Mouse (Mus musculus) MEL (cell line): ENCODE measurements around the gene Atp2c1. TPM values are rescaled to one million over a fixed set of nuclear protein-coding genes. Genes with fewer than 3 reads are reported as not detected.

Source experiments
- DNase-seq: peaks from one replicate; pipeline ENCODE4 v3.0.0; 2011; ENCODE audit warnings: low read depth, low spot score
- H3K27ac ChIP-seq: 2 replicates; pipeline ENCODE4 v1.5.1; 2012; ENCODE audit warnings: low read depth, mild to moderate bottlenecking, control low read depth, low read length, moderate library complexity; ENCODE audit not compliant: control insufficient read depth
- H3K27me3 ChIP-seq, 2 experiments: fragments of 150-350 bp in 1 of 2; sonication (generic) in 1 of 2; 2 replicates each; pipeline ENCODE4 v1.6.1; 2012; ENCODE audit warnings: low read length in 2 of 2, mild to moderate bottlenecking in 2 of 2, improper control_type of control experiment in 1 of 2, moderate library complexity in 1 of 2; ENCODE audit not compliant: insufficient read depth in 2 of 2, control insufficient read depth in 1 of 2
- H3K36me3 ChIP-seq, 2 experiments: 2 replicates each; pipeline ENCODE4 v1.6.1; 2012 to 2014; ENCODE audit warnings: low read length in 2 of 2, improper control_type of control experiment in 1 of 2, inconsistent platforms in 1 of 2, mild to moderate bottlenecking in 1 of 2; ENCODE audit not compliant: insufficient read depth in 2 of 2, control insufficient read depth in 1 of 2
- H3K4me1 ChIP-seq, 2 experiments: fragments of 150-350 bp in 1 of 2; sonication (generic) in 1 of 2; 2 replicates each; pipeline ENCODE4 v1.6.1; 2012; ENCODE audit warnings: low read length in 2 of 2, improper control_type of control experiment in 1 of 2, mild to moderate bottlenecking in 1 of 2; ENCODE audit not compliant: insufficient read depth in 2 of 2, control insufficient read depth in 1 of 2
- H3K4me3 ChIP-seq, 2 experiments: fragments of 150-350 bp in 1 of 2; sonication (generic) in 1 of 2; 2 replicates each; pipeline ENCODE4 v1.5.1; 2012; ENCODE audit warnings: low read depth in 2 of 2, low read length in 2 of 2, mild to moderate bottlenecking in 2 of 2, moderate library complexity in 2 of 2, control low read depth in 1 of 2, improper control_type of control experiment in 1 of 2; ENCODE audit not compliant: control insufficient read depth in 1 of 2, insufficient read depth in 1 of 2
- H3K79me2 ChIP-seq: 2 replicates; pipeline ENCODE4 v1.6.1; 2012; ENCODE audit warnings: mild to moderate bottlenecking, low read length, moderate library complexity; ENCODE audit not compliant: control insufficient read depth, poor library complexity, insufficient read depth
- H3K9ac ChIP-seq: 2 replicates; pipeline ENCODE4 v1.6.1; 2012; ENCODE audit warnings: low read depth, mild to moderate bottlenecking, control low read depth, low read length, moderate library complexity; ENCODE audit not compliant: control insufficient read depth, poor library complexity, severe bottlenecking
- H3K9me3 ChIP-seq: fragments of 150-350 bp; sonication (generic); replicated peaks from 2 replicates; pipeline ENCODE4 v1.6.1; 2012; ENCODE audit warnings: mild to moderate bottlenecking, low read length, improper control_type of control experiment, moderate library complexity; ENCODE audit not compliant: insufficient read depth
- BHLHE40 ChIP-seq: IDR thresholded peaks from 2 replicates; pipeline ENCODE4 v1.6.1; 2012; ENCODE audit warnings: low read depth, mild to moderate bottlenecking, inconsistent platforms, low read length, improper control_type of control experiment, borderline replicate concordance
- GABPA ChIP-seq: IDR thresholded peaks from 2 replicates; pipeline ENCODE4 v1.6.1; 2012; ENCODE audit warnings: low read depth, mild to moderate bottlenecking, inconsistent platforms, low read length, improper control_type of control experiment, moderate library complexity
- HCFC1 ChIP-seq: IDR thresholded peaks from 2 replicates; pipeline ENCODE4 v1.6.1; 2012; ENCODE audit warnings: low read depth, mild to moderate bottlenecking, inconsistent platforms, low read length, improper control_type of control experiment, moderate library complexity
- JUND ChIP-seq: IDR thresholded peaks from 2 replicates; pipeline ENCODE4 v1.6.1; 2011; ENCODE audit warnings: low read depth, mild to moderate bottlenecking, improper control_type of control experiment, low read length
- MAFK ChIP-seq: IDR thresholded peaks from 2 replicates; pipeline ENCODE4 v1.6.1; 2011; ENCODE audit warnings: low read depth, mild to moderate bottlenecking, low read length, improper control_type of control experiment, borderline replicate concordance
- MAX ChIP-seq: IDR thresholded peaks from 2 replicates; pipeline ENCODE4 v1.6.1; 2011; ENCODE audit warnings: low read length, improper control_type of control experiment
- MAZ ChIP-seq: IDR thresholded peaks from 2 replicates; pipeline ENCODE4 v1.6.1; 2012; ENCODE audit warnings: low read depth, mild to moderate bottlenecking, inconsistent platforms, low read length, improper control_type of control experiment
- MEF2A ChIP-seq: IDR thresholded peaks from 2 replicates; pipeline ENCODE4 v1.6.1; 2014; ENCODE audit warnings: low read depth, mild to moderate bottlenecking, inconsistent platforms, low read length, improper control_type of control experiment; ENCODE audit not compliant: poor library complexity, insufficient replicate concordance, severe bottlenecking; ENCODE audit errors: extremely low read depth
- MYB ChIP-seq: IDR thresholded peaks from 2 replicates; pipeline ENCODE4 v1.6.1; 2011; ENCODE audit warnings: mild to moderate bottlenecking, low read depth, low read length, improper control_type of control experiment
- NELFE ChIP-seq: IDR thresholded peaks from 2 replicates; pipeline ENCODE4 v1.6.1; 2011; ENCODE audit warnings: low read depth, low read length, improper control_type of control experiment
- NRF1 ChIP-seq: IDR thresholded peaks from 2 replicates; pipeline ENCODE4 v1.6.1; 2014; ENCODE audit warnings: low read depth, mild to moderate bottlenecking, inconsistent platforms, low read length, improper control_type of control experiment, moderate library complexity; ENCODE audit not compliant: poor library complexity, insufficient read depth, severe bottlenecking
- POLR2AphosphoS2 ChIP-seq: IDR thresholded peaks from 2 replicates; pipeline ENCODE4 v1.6.1; 2011; ENCODE audit warnings: low read length, improper control_type of control experiment
- RAD21 ChIP-seq: IDR thresholded peaks from 2 replicates; pipeline ENCODE4 v1.6.1; 2011; ENCODE audit warnings: mild to moderate bottlenecking, low read depth, low read length, improper control_type of control experiment
- RCOR1 ChIP-seq: IDR thresholded peaks from 2 replicates; pipeline ENCODE4 v1.6.1; 2012; ENCODE audit warnings: low read depth, mild to moderate bottlenecking, inconsistent platforms, low read length, improper control_type of control experiment
- SMC3 ChIP-seq: IDR thresholded peaks from 2 replicates; pipeline ENCODE4 v1.6.1; 2011; ENCODE audit warnings: low read depth, low read length, improper control_type of control experiment
- TAL1 ChIP-seq: IDR thresholded peaks from 2 replicates; pipeline ENCODE4 v1.6.1; 2012; ENCODE audit warnings: mild to moderate bottlenecking, inconsistent platforms, low read length, moderate library complexity, mixed read lengths
- TCF12 ChIP-seq: IDR thresholded peaks from 2 replicates; pipeline ENCODE4 v1.6.1; 2014; ENCODE audit warnings: low read depth, mild to moderate bottlenecking, inconsistent platforms, low read length, improper control_type of control experiment, moderate library complexity
- USF1 ChIP-seq: IDR thresholded peaks from 2 replicates; pipeline ENCODE4 v1.6.1; 2014; ENCODE audit warnings: low read depth, mild to moderate bottlenecking, inconsistent platforms, low read length, improper control_type of control experiment, moderate library complexity
- ZC3H11A ChIP-seq: IDR thresholded peaks from 2 replicates; pipeline ENCODE4 v1.6.1; 2012; ENCODE audit warnings: low read depth, mild to moderate bottlenecking, inconsistent platforms, low read length, improper control_type of control experiment
- ZMIZ1 ChIP-seq: IDR thresholded peaks from 2 replicates; pipeline ENCODE4 v1.6.1; 2012; ENCODE audit warnings: low read depth, mild to moderate bottlenecking, inconsistent platforms, low read length, improper control_type of control experiment, moderate library complexity
- ZNF384 ChIP-seq: IDR thresholded peaks from 2 replicates; pipeline ENCODE4 v1.6.1; 2012; ENCODE audit warnings: low read depth, mild to moderate bottlenecking, inconsistent platforms, low read length, improper control_type of control experiment
- polyA plus RNA-seq, 2 experiments: library from polyadenylated mRNA; stranded (reverse) in 1 of 2; unstranded in 1 of 2; fragments of >175 nt in 1 of 2; fragments of >200 nt in 1 of 2; gene quantifications; 2 replicates each; pipeline versions ENCODE4 v1.2.1 to v1.2.4; 2012; ENCODE audit warnings: low replicate concordance in 2 of 2, low read depth in 1 of 2; ENCODE audit not compliant: insufficient read length in 2 of 2, insufficient read depth in 1 of 2, missing spikeins in 1 of 2
- total RNA-seq: library from RNA; depleted of rRNA; stranded (reverse); fragments of 300-350 nt; gene quantifications from 2 replicates; pipeline ENCODE4 v1.2.3, GENCODE M21; 2012

Gene Atp2c1
- total and polyA plus RNA-seq, 3 experiments = 32.7 to 33.6 TPM; not detected in 1

- no peaks in the 10 kb centered on the region for H3K79me2 ChIP-seq
Observed at GRCm38 (mm10) chr9:105377622-105378021, 149.5 kb downstream of the Atp2c1 start.

DNA sequence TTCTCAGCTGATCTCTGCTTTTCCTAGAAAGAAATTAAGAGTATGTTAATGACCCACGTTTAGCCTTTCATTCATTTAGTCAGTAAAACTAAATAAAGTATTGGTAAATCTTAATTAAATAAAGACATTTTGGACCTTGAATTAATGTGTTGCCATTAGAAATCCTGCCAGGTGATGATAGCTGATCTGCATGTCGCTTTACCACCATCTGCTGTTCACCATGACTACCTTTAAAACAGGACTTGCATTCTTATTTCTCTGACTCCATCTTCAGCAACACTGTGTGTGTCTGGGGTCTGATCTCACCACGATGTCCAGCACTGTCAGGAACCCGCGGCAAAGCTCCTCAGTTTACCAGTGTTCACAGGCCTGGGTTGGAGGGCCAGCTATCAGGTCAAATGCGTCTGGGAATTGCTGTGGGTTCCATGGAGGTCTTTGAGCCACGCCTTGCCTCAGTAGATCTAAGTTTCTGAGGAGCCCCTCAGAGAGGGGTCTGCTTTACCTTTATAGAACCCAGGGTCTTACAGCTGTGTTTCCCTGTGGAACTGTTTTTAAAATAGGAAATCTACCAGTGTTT, 150.1 kb downstream of the Atp2c1 start:
- Histone ChIP-seq H3K4me3 (no peak overlapping the region), H3K27me3 (no peaks in the 10 kb centered on the region; a peak in 1 of 4 replicates), H3K9me3 (no peaks in the 10 kb centered on the region), H3K9ac (no peak overlapping the region), H3K4me1 (no peaks in the 10 kb centered on the region), H3K27ac (no peak overlapping the region), H3K36me3 (no peaks in the 10 kb centered on the region), H3K79me2 (no peaks in the 10 kb centered on the region)
- no peak for DNase-seq
- TF ChIP-seq MYB = no peak
- TF ChIP-seq ZNF384 = no peak
- TF ChIP-seq POLR2AphosphoS2 = no peak
- TF ChIP-seq RAD21 = no peak
- TF ChIP-seq ZMIZ1 = no peak
- no peak for TF ChIP-seq ZC3H11A
- TF ChIP-seq MAFK = no peak
- TF ChIP-seq NRF1 = no peak
- no peak for TF ChIP-seq TCF12
- no peak for TF ChIP-seq BHLHE40

More at GRCm38 (mm10) chr9:105377622-105378021, 149.5 kb downstream of the Atp2c1 start:
- no peaks in the 10 kb centered on the region for H3K9me3 ChIP-seq
- no peaks in the 10 kb centered on the region for H3K4me1 ChIP-seq
- H3K36me3 ChIP-seq = no peaks in the 10 kb centered on the region
- H3K27ac ChIP-seq = no peak overlapping the region
- H3K27me3 ChIP-seq = no peaks in the 10 kb centered on the region; a peak in 1 of 4 replicates
- no peak for DNase-seq
- H3K4me3 ChIP-seq = no peak overlapping the region
- no peak overlapping the region for H3K9ac ChIP-seq
- TF ChIP-seq TAL1 (no peak), MAZ (no peak), HCFC1 (no peak), SMC3 (no peak), MYB (no peak), JUND (no peak), MEF2A (no peak), NELFE (no peak), RCOR1 (no peak), USF1 (no peak), MAX (no peak), MAFK (no peak), GABPA (no peak), TCF12 (no peak)
- TF ChIP-seq, all 39 proteins: peak for 0
